Mouse (Mus musculus): ENCODE measurements around the gene Kctd8. TPM values are rescaled to one million over a fixed set of nuclear protein-coding genes. Genes with fewer than 3 reads are reported as not detected.

The Kctd8 gene
- polyA plus RNA-seq, 1 experiment from 2014 or later: 13.6 TPM

GRCm38 (mm10) chr5:69088912-69089311, 252.6 kb downstream of the Kctd8 start:
- Histone ChIP-seq H3K4me2 (ENCODE audit: low read length) (no peak overlapping the region), H3K27me3 (ENCODE audit: control insufficient read depth, insufficient read depth, low read length) (no peaks in the 10 kb centered on the region), H3K4me1 (ENCODE audit: control insufficient read depth, insufficient read depth, low read length) (no peaks in the 10 kb centered on the region), H3K27ac (replicated peaks; ENCODE audit: low read depth, low read length) (no peak overlapping the region), H3K9me3 (ENCODE audit: control insufficient read depth, low read length) (no peaks in the 10 kb centered on the region), H3K9ac (replicated peaks; ENCODE audit: low read length) (no peak overlapping the region), H3K36me3 (ENCODE audit: control insufficient read depth, insufficient read depth, low read length) (no peaks in the 10 kb centered on the region), H3K4me3 (replicated peaks; ENCODE audit: low read depth, low read length) (no peak overlapping the region)
- DNase-seq (peak; percentile 11), ATAC-seq (ENCODE audit: low FRiP score, low TSS enrichment) (no peak)

Small RNA genes lying within 50 kb of the gene (microRNA-seq; reads per million reads assigned to microRNA genes)
- not detected for gene Gm24368

Other genes with a start within 250 kb of the Kctd8 start
- not detected in 2 replicates for gene Yipf7, start 201.0 kb upstream of the Kctd8 start, polyA plus RNA-seq (2014; fragmentation: Nextera tagmentation; extraction: Ambion mirVana)
- gene Guf1, start 215.2 kb upstream of the Kctd8 start, polyA plus RNA-seq (2014; fragmentation: Nextera tagmentation; extraction: Ambion mirVana): 46.7 and 53.8 TPM in 2 replicates

Measured in midbrain, embryonic 14.5 days (tissue).